Mouse (Mus musculus) intestine, embryonic 14.5 days (tissue): ENCODE measurements at regions not wholly inside any gene's neighbourhood (a gene's known extent, or its start where the extent isn't known, plus 50 kb on each side); places are given as distances from the start of the nearest gene placed in this dataset.

Experiments used
- ATAC-seq: fragments of 200-750 bp; cut with Nextera tagmentation; replicated peaks from 2 replicates; pipeline ENCODE4 v1.8.0; 2017; ENCODE audit warnings: low read depth, moderate number of reproducible peaks, moderate TSS enrichment, moderate library complexity; ENCODE audit not compliant: low FRiP score, low TSS enrichment
- DNase-seq: peaks from one replicate; pipeline ENCODE4 v3.0.0-alpha.2; 2018; ENCODE audit warnings: low spot score
- H3K27ac ChIP-seq: fragments of 300-500 bp; sonication (generic); 2 replicates; pipeline ENCODE4 v1.5.1; 2014; ENCODE audit warnings: low read depth, mild to moderate bottlenecking, control low read depth
- H3K27me3 ChIP-seq: fragments of 300-500 bp; sonication (generic); replicated peaks from 2 replicates; pipeline ENCODE4 v1.6.1; 2014; ENCODE audit warnings: low read length, control low read depth; ENCODE audit not compliant: control insufficient read depth, insufficient read depth
- H3K36me3 ChIP-seq: fragments of 300-500 bp; sonication (generic); 2 replicates; pipeline ENCODE4 v1.6.1; 2014; ENCODE audit warnings: low read length, control low read depth; ENCODE audit not compliant: control insufficient read depth, insufficient read depth
- H3K4me1 ChIP-seq: fragments of 300-500 bp; sonication (generic); replicated peaks from 2 replicates; pipeline ENCODE4 v1.6.1; 2014; ENCODE audit warnings: low read length, control low read depth, mixed read lengths; ENCODE audit not compliant: control insufficient read depth, insufficient read depth
- H3K4me2 ChIP-seq: fragments of 300-500 bp; sonication (generic); 2 replicates; pipeline ENCODE4 v1.6.1; 2014; ENCODE audit warnings: low read length
- H3K4me3 ChIP-seq: fragments of 300-500 bp; sonication (generic); 2 replicates; pipeline ENCODE4 v1.5.1; 2014; ENCODE audit warnings: low read depth, low read length, control low read depth, mixed read lengths
- H3K9ac ChIP-seq: fragments of 300-500 bp; sonication (generic); 2 replicates; pipeline ENCODE4 v1.6.1; 2014; ENCODE audit warnings: mild to moderate bottlenecking, low read length
- H3K9me3 ChIP-seq: fragments of 300-500 bp; sonication (generic); 2 replicates; pipeline ENCODE4 v1.6.1; 2016; ENCODE audit warnings: low read length, control low read depth; ENCODE audit not compliant: control insufficient read depth
- WGBS: fragments of 180-500 bp; shearing (Covaris S2); extraction: QIAGEN DNeasy Blood & Tissue Kit; methylation state at CpG from one replicate; pipeline ENCODE4 v1.1.7; 2014; 5-methylcytosine and 5-hydroxymethylcytosine counted together

- Histone ChIP-seq H3K27ac (no peak overlapping the region), H3K4me3 (no peak overlapping the region), H3K27me3 (no peaks in the 10 kb centered on the region), H3K9me3 (no peaks in the 10 kb centered on the region), H3K36me3 (no peaks in the 10 kb centered on the region), H3K4me1 (no peaks in the 10 kb centered on the region), H3K9ac (no peak overlapping the region), H3K4me2 (no peak overlapping the region)
- no peak for ATAC-seq
- no peak for DNase-seq
- 79% methylated on average over 6 of the region's 6 CpGs for WGBS
Observed at GRCm38 (mm10) chr1:187413881-187414280, 194.7 kb upstream of the Esrrg start.

- Histone ChIP-seq H3K4me1 (no peaks in the 10 kb centered on the region), H3K27me3 (no peaks in the 10 kb centered on the region), H3K4me2 (no peak overlapping the region), H3K9me3 (no peaks in the 10 kb centered on the region), H3K4me3 (no peak overlapping the region), H3K36me3 (no peaks in the 10 kb centered on the region), H3K27ac (no peak overlapping the region), H3K9ac (no peak overlapping the region)
- 85% methylated on average over 20 of the region's 20 CpGs for WGBS
- DNase-seq (no peak), ATAC-seq (no peak)
Observed at GRCm38 (mm10) chr1:187418186-187419140, 190.1 kb upstream of the Esrrg start.

GRCm38 (mm10) chr1:187428536-187429215 is 179.9 kb upstream of the Esrrg start:
- WGBS: 59% methylated on average over 9 of the region's 9 CpGs
- H3K9me3 ChIP-seq: no peaks in the 10 kb centered on the region
- no peak overlapping the region for H3K4me3 ChIP-seq
- H3K27me3 ChIP-seq: no peaks in the 10 kb centered on the region
- no peak for DNase-seq
- no peak overlapping the region for H3K9ac ChIP-seq
- no peaks in the 10 kb centered on the region for H3K36me3 ChIP-seq
- H3K4me2 ChIP-seq: no peak overlapping the region
- ATAC-seq: no peak
- no peak overlapping the region for H3K27ac ChIP-seq
- H3K4me1 ChIP-seq: no peaks in the 10 kb centered on the region

- ATAC-seq: no peak
- H3K9ac ChIP-seq: no peak overlapping the region
- no peaks in the 10 kb centered on the region for H3K4me1 ChIP-seq
- H3K4me2 ChIP-seq: no peak overlapping the region
- H3K27me3 ChIP-seq: no peaks in the 10 kb centered on the region
- H3K9me3 ChIP-seq: no peaks in the 10 kb centered on the region
- DNase-seq: no peak
- no peaks in the 10 kb centered on the region for H3K36me3 ChIP-seq
- H3K4me3 ChIP-seq: no peak overlapping the region
- H3K27ac ChIP-seq: no peak overlapping the region
- 69% methylated on average over 24 of the region's 24 CpGs for WGBS
Observed at GRCm38 (mm10) chr1:187433716-187434634, 174.6 kb upstream of the Esrrg start.

GRCm38 (mm10) chr1:187439170-187439914 is 169.2 kb upstream of the Esrrg start:
- H3K36me3 ChIP-seq: no peaks in the 10 kb centered on the region
- H3K27ac ChIP-seq: no peak overlapping the region
- no peaks in the 10 kb centered on the region for H3K4me1 ChIP-seq
- H3K27me3 ChIP-seq: no peaks in the 10 kb centered on the region
- ATAC-seq: no peak
- no peak for DNase-seq
- H3K9me3 ChIP-seq: no peaks in the 10 kb centered on the region
- WGBS: 85% methylated on average over 20 of the region's 20 CpGs
- no peak overlapping the region for H3K9ac ChIP-seq
- H3K4me3 ChIP-seq: no peak overlapping the region
- no peak overlapping the region for H3K4me2 ChIP-seq

- Histone ChIP-seq H3K4me3 (no peak overlapping the region), H3K27me3 (no peaks in the 10 kb centered on the region), H3K27ac (no peak overlapping the region), H3K4me2 (no peak overlapping the region), H3K9ac (no peak overlapping the region), H3K36me3 (no peaks in the 10 kb centered on the region), H3K9me3 (no peaks in the 10 kb centered on the region), H3K4me1 (no peaks in the 10 kb centered on the region)
- WGBS: 81% methylated on average over 3 of the region's 3 CpGs
- ATAC-seq (no peak), DNase-seq (no peak)
Observed at GRCm38 (mm10) chr1:187441668-187442193, 166.9 kb upstream of the Esrrg start.

- Histone ChIP-seq H3K9ac (no peak overlapping the region), H3K4me2 (no peak overlapping the region), H3K27me3 (no peaks in the 10 kb centered on the region), H3K36me3 (no peaks in the 10 kb centered on the region), H3K4me1 (no peaks in the 10 kb centered on the region), H3K27ac (no peak overlapping the region), H3K9me3 (no peaks in the 10 kb centered on the region), H3K4me3 (no peak overlapping the region)
- 76% methylated on average over 6 of the region's 6 CpGs for WGBS
- DNase-seq (no peak), ATAC-seq (no peak)
Observed at GRCm38 (mm10) chr1:187446511-187446910, 162.1 kb upstream of the Esrrg start.
